Mouse (Mus musculus) gastrocnemius, postnatal 36 days (tissue): Measurements from ENCODE around the gene Ubtd2. TPM values are rescaled to one million over a fixed set of nuclear protein-coding genes. Genes with fewer than 3 reads are reported as not detected.

Experiments
- DNase-seq, 2 experiments: peaks; one replicate each; pipeline ENCODE4 v3.0.0; 2022
- intact Hi-C: fragments of 180-260 bp; cut with DNase I; formaldehyde crosslinking; loops from one replicate; pipeline ENCODE4 v1.15.1; 2025
- total RNA-seq, 2 experiments: library from RNA; stranded (reverse); gene quantifications; 2 replicates each; pipeline ENCODE4 v1.2.3; 2021

The Ubtd2 gene
- total RNA-seq, 2 experiments from 2014 or later: 9.0 to 11.2 TPM

DNA sequence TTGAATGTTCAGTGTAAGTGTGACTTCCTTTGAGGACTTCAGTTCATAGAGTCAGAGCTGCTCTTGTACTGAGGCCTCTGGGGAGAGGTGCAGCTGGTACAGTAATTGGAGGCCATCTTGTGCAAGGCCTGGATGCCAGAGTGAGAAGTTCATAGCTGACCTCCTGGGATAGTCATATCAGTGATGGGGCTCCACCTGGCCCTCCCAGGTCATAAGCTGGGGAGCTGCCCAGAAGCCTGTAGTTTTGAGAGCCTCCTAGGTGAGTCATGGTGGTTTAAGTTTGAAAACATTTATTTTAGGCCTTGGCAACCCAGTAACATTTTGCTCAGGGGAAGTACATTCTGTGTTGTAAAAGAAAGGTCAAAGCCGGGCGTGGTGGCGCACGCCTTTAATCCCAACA is 102.9 kb downstream of the Ubtd2 start:
- DNase-seq: no peak
- intact Hi-C loops: no loop called here

DNA sequence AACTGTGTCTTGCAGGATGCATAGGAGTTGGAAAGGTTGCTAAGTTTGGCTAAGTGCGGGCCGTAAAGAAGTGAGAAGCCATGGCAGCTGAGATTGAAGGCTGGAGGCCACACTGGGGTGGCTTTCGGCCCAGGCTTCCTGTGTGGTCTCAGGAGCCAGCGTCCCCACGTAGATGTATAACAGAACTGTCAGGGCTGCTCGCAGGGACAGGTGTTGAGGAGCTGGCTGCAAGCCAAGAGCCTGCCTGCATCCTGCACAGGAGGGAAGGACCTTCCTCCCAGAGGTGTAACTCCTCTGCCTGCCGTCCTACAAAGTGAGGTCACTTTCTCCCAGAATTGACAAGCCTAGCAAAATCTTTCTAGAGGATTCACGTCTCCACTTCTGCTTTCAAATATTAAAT is 103.5 kb downstream of the Ubtd2 start:
- intact Hi-C loops: no loop called here
- no peak for DNase-seq

DNA sequence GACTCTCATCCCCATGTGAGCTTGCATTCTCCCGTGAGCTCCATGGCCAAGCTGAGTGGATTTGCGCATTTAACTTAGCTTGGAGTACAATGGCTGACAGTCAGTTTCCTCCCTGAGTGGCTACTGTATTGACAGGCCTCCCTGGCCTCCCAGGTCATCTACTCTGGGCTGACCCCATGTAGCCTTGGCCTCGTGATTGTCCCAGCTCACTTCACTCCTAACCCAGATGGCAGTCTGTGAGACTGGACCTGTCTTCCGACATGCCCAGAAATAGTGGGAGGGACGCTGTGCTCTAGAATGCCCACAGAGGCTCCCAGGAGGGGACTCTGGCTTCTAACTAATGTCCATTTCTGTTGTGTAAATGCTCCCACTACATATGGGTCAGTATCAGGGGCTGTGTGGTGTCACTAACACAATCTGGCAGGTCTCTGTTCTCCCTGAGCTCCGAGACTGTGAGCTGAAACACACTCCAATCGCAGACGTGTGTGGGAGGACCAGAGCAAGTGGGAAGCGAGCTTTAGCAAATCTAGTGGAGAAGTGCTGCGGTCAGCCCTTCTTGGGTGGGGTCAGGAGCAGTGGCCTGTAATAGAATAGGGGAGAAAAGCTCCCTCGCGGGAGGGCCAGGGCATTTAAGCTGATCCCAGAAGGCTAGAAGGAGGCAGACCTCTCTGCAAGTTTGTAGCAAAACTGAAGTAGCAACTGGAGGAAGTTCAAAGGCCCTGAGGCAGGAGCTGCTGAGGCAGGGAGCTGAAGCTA is 105.0 kb downstream of the Ubtd2 start:
- DNase-seq: no peak
- intact Hi-C loops: no loop called here

DNA sequence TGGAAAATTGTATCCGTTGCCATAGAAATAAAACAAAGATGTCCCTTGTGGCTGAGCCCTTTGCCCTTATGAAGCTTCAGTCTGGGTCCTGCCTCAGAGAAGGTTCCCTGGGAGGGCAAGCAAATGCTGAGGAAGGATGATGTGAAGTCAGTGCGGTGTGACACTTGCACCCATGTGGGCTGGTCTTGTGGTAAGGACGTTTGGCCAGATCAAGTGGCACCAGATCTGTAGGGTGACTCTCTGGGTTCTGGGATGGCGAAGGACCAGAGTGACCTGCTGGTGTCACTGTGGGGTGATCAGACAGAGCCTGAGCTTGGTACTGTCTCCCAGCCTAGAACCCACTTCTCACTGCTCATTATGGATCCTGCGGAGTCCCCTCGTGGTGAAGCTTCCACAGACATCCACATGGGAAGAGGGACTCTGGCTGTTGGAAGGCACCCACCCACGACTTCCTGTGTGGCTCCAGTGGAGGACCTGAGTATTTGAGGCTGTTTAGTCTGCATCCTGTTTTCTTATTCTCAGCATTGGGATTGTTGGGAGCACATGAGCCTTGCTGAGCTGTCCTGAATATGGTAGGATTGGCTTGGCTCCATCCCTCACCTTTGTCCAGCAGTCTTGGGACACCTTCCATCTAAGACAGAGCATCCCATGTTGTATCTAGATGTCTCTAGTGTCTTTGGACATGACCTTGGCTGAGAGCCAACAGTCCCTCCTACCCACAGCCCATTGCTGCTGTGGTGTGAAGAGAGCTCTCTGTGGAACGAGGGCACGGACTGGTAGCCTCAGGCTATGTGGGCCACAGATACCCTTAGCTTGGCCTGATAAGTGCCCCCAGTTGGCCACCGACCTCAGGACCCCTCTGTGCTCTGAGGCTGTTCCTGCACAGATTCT is 106.5 kb downstream of the Ubtd2 start:
- intact Hi-C loops: no loop called here
- no peak for DNase-seq

DNA sequence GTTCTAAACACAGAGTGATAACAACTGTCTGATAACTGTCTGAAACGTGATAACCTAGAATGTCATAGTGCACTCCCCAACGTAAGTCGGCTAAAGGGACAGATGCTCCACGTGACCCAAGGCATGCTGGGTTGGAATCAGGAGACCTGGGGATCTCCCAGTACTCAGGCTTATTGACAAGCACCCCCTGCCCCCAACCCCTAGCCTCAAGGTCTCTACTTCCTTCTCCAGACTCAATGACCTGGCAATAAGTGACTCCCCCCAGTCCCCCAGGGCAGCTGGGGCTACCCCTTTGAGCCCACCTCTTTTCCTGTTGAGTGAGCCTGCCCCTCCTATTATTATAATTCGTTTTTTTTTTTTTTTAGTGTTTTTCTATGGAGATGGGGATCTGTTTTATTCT is 107.5 kb downstream of the Ubtd2 start:
- intact Hi-C loops: no loop called here
- no peak for DNase-seq

DNA sequence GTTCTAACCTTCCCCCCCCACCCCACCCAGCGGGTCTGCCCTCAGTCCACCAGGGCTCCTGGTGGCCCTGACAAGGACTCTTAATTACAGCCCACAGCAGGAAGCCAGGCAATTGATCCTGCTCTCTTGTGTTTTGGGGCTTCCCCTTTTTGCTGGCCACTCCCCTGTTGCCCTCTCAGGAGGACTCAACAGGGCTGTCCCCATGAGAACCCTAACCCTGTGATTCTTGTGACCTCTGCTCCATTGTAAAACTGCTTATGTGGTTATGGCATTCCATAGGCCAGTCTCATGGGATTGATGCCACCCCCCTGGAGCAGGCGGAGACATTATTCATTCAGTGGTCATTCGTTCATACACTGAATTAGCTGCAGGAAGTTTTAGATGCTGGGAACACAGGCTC is 108.5 kb downstream of the Ubtd2 start:
- no peak for DNase-seq
- intact Hi-C loops: no loop called here

DNA sequence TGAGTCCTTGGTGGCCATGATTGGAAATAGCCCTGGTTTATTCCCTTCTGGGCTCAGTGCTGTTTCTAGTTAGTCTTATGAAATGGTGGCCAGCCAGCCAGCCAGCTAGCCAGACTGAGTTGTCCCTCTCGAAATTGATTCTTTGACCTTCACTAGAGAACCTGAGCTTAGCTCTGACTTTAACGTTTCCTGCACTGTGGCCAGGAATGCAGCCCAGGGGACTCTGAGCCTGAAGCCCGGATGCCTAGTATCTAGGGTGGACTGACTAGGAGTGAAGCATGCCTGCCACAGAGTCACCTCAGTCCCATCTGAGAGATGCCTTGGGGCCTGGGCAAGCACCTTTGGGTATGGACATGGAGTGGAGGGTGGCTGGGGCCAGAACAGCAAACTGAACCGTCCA is 109.5 kb downstream of the Ubtd2 start:
- DNase-seq: no peak
- intact Hi-C loops: no loop called here

DNA sequence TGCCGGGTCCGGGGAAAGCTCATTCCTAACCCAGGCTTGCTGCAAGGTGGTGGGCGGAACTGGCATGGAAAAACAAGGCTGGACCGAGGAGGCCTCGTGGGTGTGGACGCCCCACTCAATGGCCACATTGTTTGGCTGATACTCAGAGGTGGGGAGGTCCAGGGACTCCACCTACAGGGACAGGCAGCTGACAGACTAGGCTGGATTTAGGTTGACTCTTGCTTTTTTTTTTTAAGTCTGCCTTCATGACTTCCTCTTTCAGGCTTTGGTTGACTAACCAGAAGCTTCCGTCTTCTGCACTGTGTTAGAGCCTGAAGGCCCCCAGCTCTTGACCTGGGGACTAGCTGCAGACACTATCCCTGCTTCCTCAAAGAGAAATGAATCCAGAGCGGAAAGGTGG is 109.9 kb downstream of the Ubtd2 start:
- peak in 1 of 2 experiments; percentile 40 for DNase-seq
- intact Hi-C loops: no loop called here

DNA sequence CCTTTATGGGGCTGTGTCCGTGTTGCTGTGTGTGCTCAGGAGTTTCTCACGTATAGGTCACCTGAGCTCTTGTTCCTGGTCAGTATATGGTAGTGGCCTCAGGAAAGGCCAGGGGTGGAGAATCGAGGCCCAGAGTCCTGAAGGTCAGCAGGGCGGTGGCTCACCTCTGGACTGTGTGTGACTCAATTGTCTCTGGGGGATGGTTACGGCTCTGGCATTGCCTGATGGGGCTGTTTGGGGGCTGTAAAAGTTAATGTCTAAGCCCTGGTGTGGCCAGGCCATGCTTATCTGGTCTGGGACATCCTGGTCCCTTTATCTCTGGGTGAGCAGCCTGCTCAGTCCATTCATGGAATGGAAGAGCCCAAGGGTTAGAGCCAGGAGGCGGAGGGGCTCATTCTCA is 111.0 kb downstream of the Ubtd2 start:
- no peak for DNase-seq
- intact Hi-C loops: no loop called here

Other genes with a start within 250 kb of the Ubtd2 start
- 10 to 100 TPM in 1 of 2 experiments, 1 to 10 TPM in 1; 9.8 to 10.7 TPM for gene Snrnp25, start 250.0 kb upstream of the Ubtd2 start, total RNA-seq
- gene Rhbdf1, start 233.1 kb upstream of the Ubtd2 start, total RNA-seq: 10 to 100 TPM; 15.6 to 19.5 TPM
- 1 to 10 TPM; 4.5 to 5.0 TPM for gene Mpg, start 228.9 kb upstream of the Ubtd2 start, total RNA-seq
- 10 to 100 TPM; 20.2 to 26.1 TPM for gene Nprl3, start 187.7 kb upstream of the Ubtd2 start, total RNA-seq
- gene Hba-x, start 179.0 kb upstream of the Ubtd2 start, total RNA-seq: not detected
- gene Hba-a1, start 171.9 kb upstream of the Ubtd2 start, total RNA-seq: 100 to 1,000 TPM; 252 to 350 TPM
- not detected for gene Hbq1b, start 168.4 kb upstream of the Ubtd2 start, total RNA-seq
- 100 to 1,000 TPM; 195 to 294 TPM for gene Hba-a2, start 158.9 kb upstream of the Ubtd2 start, total RNA-seq
- gene Hbq1a, start 155.3 kb upstream of the Ubtd2 start, total RNA-seq: not detected
- gene Sh3pxd2b, start 107.5 kb upstream of the Ubtd2 start, total RNA-seq: 1 to 10 TPM; 3.6 to 4.3 TPM
- gene Efcab9, start 76.7 kb downstream of the Ubtd2 start, total RNA-seq: 1 to 10 TPM in 1 of 2 experiments, under 1 TPM in 1; 0.84 to 1.2 TPM
- gene Stk10, start 77.9 kb downstream of the Ubtd2 start, total RNA-seq: 1 to 10 TPM; 2.0 to 2.5 TPM
- 10 to 100 TPM; 51.0 to 52.6 TPM for gene Fbxw11, start 187.4 kb downstream of the Ubtd2 start, total RNA-seq